Mouse (Mus musculus): ENCODE results near the gene Grk3. TPM values are rescaled to one million over a fixed set of nuclear protein-coding genes. Genes with fewer than 3 reads are reported as not detected.
A peak's percentile ranks its signal among the peaks of the same experiment; 100 is the strongest.

Grk3 gene
- 2.4 TPM in 2 replicates for polyA plus RNA-seq (2016; fragmentation: Nextera tagmentation; extraction: Ambion mirVana)

DNA sequence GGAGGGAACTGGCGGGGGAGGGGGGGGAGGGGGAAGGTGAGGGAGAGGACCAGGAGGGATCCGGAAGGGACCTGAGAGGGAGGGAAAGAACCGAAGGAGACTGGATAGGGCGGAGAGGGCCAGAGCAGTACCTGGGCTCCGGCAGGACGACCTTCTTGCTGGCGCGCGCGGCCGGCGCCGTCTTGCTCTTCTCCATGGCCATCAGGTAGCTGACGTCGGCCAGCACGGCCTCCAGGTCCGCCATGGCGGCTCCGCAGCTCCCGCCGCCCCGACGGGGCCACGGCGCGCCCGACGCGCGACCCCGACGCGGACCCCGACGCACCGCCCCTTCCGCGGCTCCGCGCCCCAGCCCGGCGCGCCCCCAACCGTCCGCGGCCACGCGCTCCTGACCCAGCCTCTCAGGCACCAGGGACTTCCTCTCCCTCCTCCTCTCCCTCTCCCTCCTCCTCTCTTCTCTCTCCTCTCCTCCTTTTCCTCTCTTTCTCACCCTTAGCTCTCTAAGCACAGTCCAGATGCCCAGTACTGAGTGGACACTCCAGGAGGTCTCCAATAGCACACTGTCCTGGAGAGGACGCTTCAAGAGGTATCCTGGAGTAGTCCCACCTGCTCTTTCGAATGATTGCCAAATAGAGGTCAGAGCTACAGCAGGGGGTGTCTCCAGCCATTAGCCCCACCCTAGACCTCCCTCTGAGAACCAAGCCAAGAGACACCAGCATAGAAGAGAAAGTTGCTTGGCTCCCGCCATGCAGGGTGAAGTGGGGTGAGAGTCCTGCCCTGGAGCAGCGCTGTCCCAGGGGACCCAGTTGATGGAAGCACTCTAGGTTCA, at the start of gene Grk3:
Grk3 (minus strand) TSS at position 556 of the 826 bp plus-strand sequence.
- peaks cover 24% of the 10 kb centered on the region for H3K27me3 ChIP-seq (replicated peaks)
- no peaks in the 10 kb centered on the region for H3K36me3 ChIP-seq
- peaks cover 6% of the 10 kb centered on the region; the same call in 1 of the 2 replicates for H3K4me1 ChIP-seq
- peak; percentile 57 for ATAC-seq
- no peak within 1 kb of the TSS for H3K27ac ChIP-seq
- H3K9me3 ChIP-seq (replicated peaks) = no peaks in the 10 kb centered on the region
- H3K4me3 ChIP-seq = peak within 1 kb of the TSS; percentile 58
- peak within 1 kb of the TSS; percentile 62 for H3K4me2 ChIP-seq
- 4% methylated on average over 31 of the region's 52 CpGs for WGBS (ENCODE audit: insufficient replicate concordance)
- peak within 1 kb of the TSS; percentile 23; the same call in 1 of the 2 replicates for H3K9ac ChIP-seq

DNA sequence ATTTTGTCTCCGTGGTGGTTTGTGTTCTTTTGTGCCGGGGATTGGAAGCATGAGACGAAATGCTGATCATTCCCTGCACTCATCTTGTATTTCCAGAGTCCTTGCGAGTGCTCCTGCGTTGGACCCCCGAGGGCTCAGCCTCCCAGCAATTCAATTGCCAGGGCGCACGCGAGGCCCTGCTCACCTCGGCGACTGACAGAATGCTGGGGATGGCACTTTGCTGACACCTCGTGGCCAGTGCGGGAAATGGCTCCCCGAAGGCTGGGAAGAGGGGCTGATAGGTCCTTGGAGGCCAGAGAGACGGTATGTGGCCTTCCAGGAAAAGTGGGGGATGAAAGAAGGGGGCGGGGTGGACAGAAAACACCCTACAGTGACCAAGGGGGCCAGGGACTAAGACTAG, 38.7 kb upstream of the Grk3 start:
- Histone ChIP-seq H3K4me3 (no peak overlapping the region), H3K9me3 (replicated peaks) (no peaks in the 10 kb centered on the region), H3K27me3 (replicated peaks) (peaks cover 8% of the 10 kb centered on the region; the same call in 1 of the 2 replicates), H3K9ac (no peak overlapping the region), H3K27ac (no peak overlapping the region), H3K4me2 (no peak overlapping the region), H3K4me1 (no peaks in the 10 kb centered on the region), H3K36me3 (no peaks in the 10 kb centered on the region)
- no peak for ATAC-seq
- WGBS (ENCODE audit: insufficient replicate concordance) = 4% methylated on average over 16 of the region's 16 CpGs

DNA sequence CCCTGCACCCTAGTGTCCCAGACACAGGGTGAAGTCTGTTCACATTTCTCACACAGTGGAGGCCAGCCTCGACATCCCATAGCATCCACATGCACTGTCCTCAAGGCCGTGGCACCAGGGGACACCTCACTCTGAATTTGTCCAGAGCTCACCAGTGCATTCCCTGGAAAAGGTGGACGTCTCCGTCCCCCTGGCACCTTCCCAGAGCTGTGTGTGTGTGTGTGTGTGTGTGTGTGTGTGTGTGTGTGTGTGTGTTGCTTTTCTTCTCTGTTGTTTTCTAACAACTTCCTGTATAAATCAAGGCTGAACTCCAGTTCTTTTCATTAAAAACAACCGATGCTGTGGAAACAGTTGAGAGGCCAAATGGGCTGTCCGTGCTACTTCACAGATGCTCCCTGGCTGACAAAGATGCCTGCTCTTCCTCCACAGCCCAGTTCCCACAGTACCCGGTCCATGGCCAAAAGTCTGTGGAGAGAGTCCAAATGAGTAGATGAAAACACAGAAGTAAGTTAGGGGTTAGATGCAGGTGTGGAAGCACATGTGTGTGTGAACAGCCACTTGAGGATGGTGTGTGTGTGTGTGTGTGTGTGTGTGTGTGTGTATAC, 35.1 kb upstream of the Grk3 start:
- 61% methylated on average over 7 of the region's 7 CpGs for WGBS (ENCODE audit: insufficient replicate concordance)
- H3K27me3 ChIP-seq (replicated peaks) = peaks cover 4% of the 10 kb centered on the region; the same call in 1 of the 2 replicates
- no peak for ATAC-seq
- no peaks in the 10 kb centered on the region for H3K36me3 ChIP-seq
- H3K9ac ChIP-seq = no peak overlapping the region
- no peak overlapping the region for H3K27ac ChIP-seq
- H3K4me3 ChIP-seq = no peak overlapping the region
- H3K4me1 ChIP-seq = no peaks in the 10 kb centered on the region
- no peaks in the 10 kb centered on the region for H3K9me3 ChIP-seq (replicated peaks)
- H3K4me2 ChIP-seq = no peak overlapping the region

GRCm38 (mm10) chr5:113049876-113050275, 34.3 kb upstream of the Grk3 start:
- H3K27ac ChIP-seq = no peak overlapping the region
- no peak overlapping the region for H3K4me2 ChIP-seq
- H3K36me3 ChIP-seq = no peaks in the 10 kb centered on the region
- H3K4me3 ChIP-seq = no peak overlapping the region
- H3K9ac ChIP-seq = no peak overlapping the region
- no peak for ATAC-seq
- no peaks in the 10 kb centered on the region for H3K9me3 ChIP-seq (replicated peaks)
- peaks cover 2% of the 10 kb centered on the region; the same call in 1 of the 2 replicates for H3K27me3 ChIP-seq (replicated peaks)
- H3K4me1 ChIP-seq = no peaks in the 10 kb centered on the region

DNA sequence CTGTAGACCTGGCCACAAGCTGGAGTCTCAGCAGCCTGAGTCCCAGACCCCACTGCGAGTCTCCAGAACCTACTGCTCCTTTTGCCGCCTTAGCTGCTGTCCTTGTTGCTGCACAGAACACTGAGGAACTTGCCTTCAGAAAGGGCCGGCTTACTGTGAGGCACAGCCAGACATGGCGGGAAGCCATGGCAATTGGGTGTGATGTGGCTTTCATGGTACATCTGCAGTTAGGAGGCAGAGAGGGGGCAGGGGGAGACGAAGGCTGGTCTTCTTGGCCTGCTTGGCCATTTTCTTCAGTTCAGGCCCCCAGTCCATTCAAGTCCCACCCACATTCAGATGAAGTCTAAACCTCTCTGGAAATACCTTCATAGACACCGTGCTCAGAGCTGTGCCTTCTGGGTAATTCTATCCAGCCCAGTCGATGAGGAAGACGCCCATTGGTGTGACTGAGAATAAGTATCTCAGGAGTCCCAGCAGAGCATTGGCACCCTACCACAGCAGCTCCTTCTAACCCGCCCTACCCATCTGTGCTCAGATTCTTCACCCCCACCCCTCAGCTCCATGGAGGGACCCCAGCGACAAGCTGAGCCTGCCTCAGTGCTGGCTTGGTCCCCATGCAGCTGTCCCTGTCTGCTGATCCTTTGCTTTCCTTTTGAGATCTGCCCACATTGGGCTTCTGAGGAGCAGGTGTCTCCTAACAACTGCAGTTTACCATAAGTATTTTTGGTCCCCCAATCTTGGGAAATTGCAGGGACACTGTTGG, 30.1 kb upstream of the Grk3 start:
- 74% methylated on average over 10 of the region's 10 CpGs for WGBS (ENCODE audit: insufficient replicate concordance)
- Histone ChIP-seq H3K27me3 (replicated peaks) (no peaks in the 10 kb centered on the region), H3K4me3 (no peak overlapping the region), H3K9me3 (replicated peaks) (no peaks in the 10 kb centered on the region), H3K27ac (no peak overlapping the region), H3K4me1 (no peaks in the 10 kb centered on the region), H3K4me2 (no peak overlapping the region), H3K36me3 (no peaks in the 10 kb centered on the region), H3K9ac (no peak overlapping the region)
- ATAC-seq = no peak

DNA sequence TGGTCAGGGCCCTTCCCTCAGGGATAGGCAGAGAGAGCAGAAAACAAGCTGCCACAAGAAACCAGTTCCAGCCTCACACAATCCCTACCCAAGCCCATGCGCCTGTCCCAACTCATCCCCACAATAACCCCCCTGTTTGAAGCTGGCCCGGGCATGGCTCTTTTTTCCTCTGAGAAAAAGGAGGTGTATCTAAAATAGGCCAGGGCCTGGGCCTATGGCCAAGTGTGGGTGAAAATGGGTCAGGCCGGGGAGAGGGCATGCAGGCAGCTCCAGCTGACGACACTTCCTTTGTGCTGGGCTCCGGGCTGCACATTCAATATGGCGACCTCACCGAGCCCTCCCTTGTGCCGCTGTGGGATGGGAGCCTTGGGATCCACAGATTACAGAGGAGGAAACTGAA, 27.9 kb upstream of the Grk3 start:
- ATAC-seq = no peak
- no peaks in the 10 kb centered on the region for H3K36me3 ChIP-seq
- no peak overlapping the region for H3K4me2 ChIP-seq
- H3K9ac ChIP-seq = no peak overlapping the region
- no peak overlapping the region for H3K27ac ChIP-seq
- no peaks in the 10 kb centered on the region for H3K27me3 ChIP-seq (replicated peaks)
- H3K4me3 ChIP-seq = no peak overlapping the region
- H3K4me1 ChIP-seq = no peaks in the 10 kb centered on the region
- H3K9me3 ChIP-seq (replicated peaks) = no peaks in the 10 kb centered on the region
- 76% methylated on average over 8 of the region's 8 CpGs for WGBS (ENCODE audit: insufficient replicate concordance)

GRCm38 (mm10) chr5:113041567-113042071, 26.0 kb upstream of the Grk3 start:
- Histone ChIP-seq H3K27ac (no peak overlapping the region), H3K36me3 (no peaks in the 10 kb centered on the region), H3K27me3 (replicated peaks) (no peaks in the 10 kb centered on the region), H3K4me1 (no peaks in the 10 kb centered on the region), H3K9me3 (replicated peaks) (no peaks in the 10 kb centered on the region), H3K4me2 (no peak overlapping the region), H3K4me3 (no peak overlapping the region), H3K9ac (no peak overlapping the region)
- whole genome bisulfite sequencing (ENCODE audit: insufficient replicate concordance) = 31% methylated on average over 5 of the region's 5 CpGs
- ATAC-seq = no peak

GRCm38 (mm10) chr5:113040776-113041175, 25.2 kb upstream of the Grk3 start:
- H3K9me3 ChIP-seq (replicated peaks) = no peaks in the 10 kb centered on the region
- H3K27me3 ChIP-seq (replicated peaks) = no peaks in the 10 kb centered on the region
- 50% methylated on average over 6 of the region's 6 CpGs for WGBS (ENCODE audit: insufficient replicate concordance)
- no peak overlapping the region for H3K4me2 ChIP-seq
- H3K9ac ChIP-seq = no peak overlapping the region
- H3K4me3 ChIP-seq = no peak overlapping the region
- H3K27ac ChIP-seq = no peak overlapping the region
- peaks cover 2% of the 10 kb centered on the region; the same call in 1 of the 2 replicates for H3K4me1 ChIP-seq
- no peaks in the 10 kb centered on the region for H3K36me3 ChIP-seq
- no peak for ATAC-seq

DNA sequence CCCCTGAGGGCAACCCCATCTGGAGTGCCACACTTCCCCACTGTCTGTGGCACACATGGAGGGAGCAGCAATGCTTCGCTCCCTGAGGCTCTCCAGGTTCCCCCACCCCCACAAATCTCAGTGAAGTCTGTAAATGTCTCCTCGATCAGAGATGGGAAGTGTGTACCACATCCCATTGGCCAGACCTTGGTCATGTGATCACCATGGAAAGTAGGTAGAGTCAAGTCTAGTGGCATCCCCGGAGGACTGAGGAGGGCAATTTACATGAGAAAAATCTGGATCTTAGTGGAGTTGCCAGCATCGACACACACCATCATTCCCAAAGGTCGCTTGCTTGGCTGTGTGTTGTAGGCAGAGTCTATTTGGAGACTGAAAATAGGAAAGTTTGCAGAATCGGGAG, 23.0 kb upstream of the Grk3 start:
- no peak overlapping the region for H3K4me2 ChIP-seq
- no peak overlapping the region for H3K9ac ChIP-seq
- H3K4me3 ChIP-seq = no peak overlapping the region
- H3K36me3 ChIP-seq = no peaks in the 10 kb centered on the region
- WGBS (ENCODE audit: insufficient replicate concordance) = 72% methylated on average over 6 of the region's 6 CpGs
- ATAC-seq = no peak
- no peaks in the 10 kb centered on the region for H3K9me3 ChIP-seq (replicated peaks)
- no peak overlapping the region for H3K27ac ChIP-seq
- H3K4me1 ChIP-seq = peaks cover 12% of the 10 kb centered on the region; the same call in 1 of the 2 replicates
- no peaks in the 10 kb centered on the region for H3K27me3 ChIP-seq (replicated peaks)

DNA sequence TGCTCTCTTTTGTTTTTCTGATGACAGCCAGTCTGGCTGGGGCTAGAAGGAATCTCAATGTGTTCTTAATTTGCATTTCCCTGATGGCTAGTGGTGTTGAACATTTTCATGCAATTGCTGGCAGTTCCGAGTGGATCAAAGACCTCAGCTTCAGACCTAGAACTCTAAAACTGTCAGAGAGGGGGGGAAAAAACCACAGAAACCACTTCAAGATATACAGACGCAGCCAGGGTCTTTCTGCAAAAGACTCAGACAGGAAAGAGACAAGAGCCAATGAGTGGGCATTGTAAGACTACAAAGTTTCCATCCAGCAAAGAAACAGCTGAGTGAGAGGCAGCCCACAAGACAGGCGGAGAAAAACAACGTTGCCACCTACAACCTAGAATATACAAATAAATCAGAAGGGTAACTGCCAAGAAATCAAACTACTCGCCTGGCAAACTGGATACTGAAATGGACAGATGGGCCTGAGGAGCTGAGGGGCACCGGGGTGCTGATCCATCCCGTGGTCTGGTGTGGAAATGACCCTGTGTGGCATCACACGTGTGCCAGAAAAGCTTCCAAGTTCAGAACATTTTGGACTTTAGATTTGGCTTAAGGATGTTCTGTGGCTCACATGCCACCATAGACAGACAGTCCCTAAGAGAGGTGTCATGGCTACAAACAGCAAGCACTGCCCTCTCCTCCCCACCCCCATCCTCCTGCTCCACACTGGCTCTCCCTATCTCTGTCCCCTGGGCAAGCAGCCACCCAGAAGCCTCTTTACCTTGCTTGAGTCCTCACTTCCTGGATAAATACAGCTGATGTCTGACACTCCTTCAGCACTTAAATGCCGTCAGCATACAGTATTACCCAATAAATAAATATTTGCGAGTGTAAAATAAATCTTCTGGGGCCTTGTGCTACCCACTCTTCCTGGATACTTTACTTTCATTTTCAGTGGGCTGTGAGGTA, 19.8 kb upstream of the Grk3 start:
- 37% methylated on average over 10 of the region's 10 CpGs for WGBS (ENCODE audit: insufficient replicate concordance)
- ATAC-seq = no peak

GRCm38 (mm10) chr5:113031201-113031754, 15.7 kb upstream of the Grk3 start:
- Histone ChIP-seq H3K4me3 (no peak overlapping the region), H3K27ac (no peak overlapping the region), H3K9me3 (replicated peaks) (no peaks in the 10 kb centered on the region), H3K4me1 (peaks cover 12% of the 10 kb centered on the region; the same call in 1 of the 2 replicates), H3K4me2 (no peak overlapping the region), H3K36me3 (no peaks in the 10 kb centered on the region), H3K9ac (no peak overlapping the region), H3K27me3 (replicated peaks) (no peaks in the 10 kb centered on the region)
- ATAC-seq = no peak
- WGBS (ENCODE audit: insufficient replicate concordance) = 68% methylated on average over 15 of the region's 15 CpGs

More for the DNA sequence above, 19.8 kb upstream of the Grk3 start:
- H3K4me3 ChIP-seq = no peak overlapping the region
- peaks cover 12% of the 10 kb centered on the region; the same call in 1 of the 2 replicates for H3K4me1 ChIP-seq
- H3K9me3 ChIP-seq (replicated peaks) = no peaks in the 10 kb centered on the region
- no peaks in the 10 kb centered on the region for H3K36me3 ChIP-seq
- H3K9ac ChIP-seq = no peak overlapping the region
- no peak overlapping the region for H3K27ac ChIP-seq
- no peaks in the 10 kb centered on the region for H3K27me3 ChIP-seq (replicated peaks)
- H3K4me2 ChIP-seq = no peak overlapping the region
